Mouse (Mus musculus) myocyte (in vitro differentiated cells): ENCODE results near the gene Ptpn3.

Experiments
- CEBPB ChIP-seq: IDR thresholded peaks from 2 replicates; pipeline ENCODE4 v1.6.1; 2011; ENCODE audit warnings: mild to moderate bottlenecking, moderate library complexity; ENCODE audit not compliant: poor library complexity, insufficient read depth, severe bottlenecking
- E2F4 ChIP-seq: IDR thresholded peaks from one replicate; pipeline ENCODE4 v1.6.1; 2011; ENCODE audit warnings: mild to moderate bottlenecking, control low read depth, moderate library complexity; ENCODE audit not compliant: insufficient read depth
- MAX ChIP-seq: IDR thresholded peaks from one replicate; pipeline ENCODE4 v1.6.1; 2011; ENCODE audit warnings: low read depth, mild to moderate bottlenecking, control low read depth
- MYOG ChIP-seq, 3 experiments: IDR thresholded peaks; one replicate each; pipeline ENCODE4 v1.6.1; 2011; ENCODE audit warnings: control low read depth in 2 of 3, low read depth in 2 of 3, mild to moderate bottlenecking in 2 of 3; ENCODE audit not compliant: insufficient read length in 2 of 3, control insufficient read depth in 1 of 3, insufficient read depth in 1 of 3
- POLR2A ChIP-seq: IDR thresholded peaks from one replicate; pipeline ENCODE4 v1.6.1; 2011; ENCODE audit warnings: low read depth, mild to moderate bottlenecking, control low read depth, moderate library complexity; ENCODE audit not compliant: insufficient read length
- POLR2AphosphoS2 ChIP-seq: IDR thresholded peaks from one replicate; pipeline ENCODE4 v1.6.1; 2011; ENCODE audit warnings: low read depth, control low read depth; ENCODE audit not compliant: insufficient read length
- REST ChIP-seq: IDR thresholded peaks from one replicate; pipeline ENCODE4 v1.6.1; 2011; ENCODE audit warnings: mild to moderate bottlenecking, control low read depth, moderate library complexity; ENCODE audit not compliant: insufficient read depth, insufficient read length
- TCF12 ChIP-seq: IDR thresholded peaks from one replicate; pipeline ENCODE4 v1.6.1; 2011; ENCODE audit warnings: mild to moderate bottlenecking, control low read depth; ENCODE audit not compliant: poor library complexity, insufficient read depth, severe bottlenecking
- USF1 ChIP-seq: IDR thresholded peaks from one replicate; pipeline ENCODE4 v1.6.1; 2011; ENCODE audit warnings: low read depth, mild to moderate bottlenecking, control low read depth, moderate library complexity

GRCm38 (mm10) chr4:57205908-57206307, 95.7 kb downstream of the Ptpn3 start:
- TF ChIP-seq POLR2A (no peak), USF1 (no peak), TCF12 (no peak), CEBPB (no peak), REST (no peak), POLR2AphosphoS2 (no peak), MYOG (IDR thresholded peaks at IDR 0.05; ENCODE audit: control insufficient read depth in 1 of 3, insufficient read depth in 1 of 3, insufficient read length in 2 of 3, low read depth in 2 of 3) (no peak), E2F4 (no peak), MAX (no peak)
